Mouse (Mus musculus): Measurements from ENCODE around the gene Olfr963. TPM values are rescaled to one million over a fixed set of nuclear protein-coding genes. Genes with fewer than 3 reads are reported as not detected.
A peak's percentile ranks its signal among the peaks of the same experiment; 100 is the strongest.
"Not testable (repeated sequence)": the region's sequence is repeated elsewhere in the genome, so short reads cannot be mapped to it uniquely, and the experiment has no call there.

The Olfr963 gene
- not detected for total RNA-seq (2021)
- long read RNA-seq, experiment 1 = 0 reads
- long read RNA-seq, experiment 2 = 0 reads

DNA sequence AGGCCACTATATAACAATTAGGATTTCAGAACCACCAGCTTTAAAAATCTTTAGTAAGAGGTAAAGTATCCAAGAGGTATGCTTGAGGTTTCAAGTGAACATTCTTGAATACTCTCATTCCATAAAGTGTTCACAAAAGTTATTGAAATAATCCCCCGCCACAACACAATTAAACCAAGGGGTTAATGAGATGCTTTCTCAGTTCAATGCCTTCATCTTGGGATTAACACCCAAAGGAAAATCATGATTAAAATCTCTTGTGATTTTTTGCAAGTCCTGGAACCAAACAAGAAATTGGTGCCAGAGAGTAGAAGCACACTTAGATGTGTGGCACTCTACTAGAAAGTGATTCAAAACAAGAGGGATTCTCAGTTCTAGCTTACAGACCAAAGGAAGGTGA is at the start of gene Olfr963:
Gene Olfr963 (plus strand): TSS at position 301 of the 400 bp plus-strand sequence.
- no peak for DNase-seq (ENCODE audit: low spot score in 2 of 2)

DNA sequence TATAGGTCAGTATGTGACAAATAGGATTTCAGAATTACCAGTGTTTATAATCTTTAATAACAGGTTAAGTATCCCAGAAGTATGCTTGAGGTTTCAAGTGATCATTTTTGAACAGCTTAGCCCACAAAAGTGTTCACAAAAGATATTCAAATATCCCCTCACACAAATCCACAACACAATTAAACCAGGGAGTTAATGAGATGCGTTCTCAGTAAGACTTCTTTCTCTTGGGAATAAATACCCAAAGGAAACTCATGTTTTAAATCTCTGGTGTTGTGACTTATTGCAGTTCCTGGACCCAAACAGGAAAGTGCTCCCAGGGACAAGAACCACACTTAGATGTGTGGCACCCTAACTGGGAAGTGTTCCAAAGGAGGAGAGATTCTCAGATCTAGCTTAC is 45.9 kb upstream of the Olfr963 start, which contains the start of gene Olfr960:
Gene Olfr960 (plus strand): TSS at position 301 of the 400 bp plus-strand sequence.
- DNase-seq (ENCODE audit: low spot score in 2 of 2) = no peak

DNA sequence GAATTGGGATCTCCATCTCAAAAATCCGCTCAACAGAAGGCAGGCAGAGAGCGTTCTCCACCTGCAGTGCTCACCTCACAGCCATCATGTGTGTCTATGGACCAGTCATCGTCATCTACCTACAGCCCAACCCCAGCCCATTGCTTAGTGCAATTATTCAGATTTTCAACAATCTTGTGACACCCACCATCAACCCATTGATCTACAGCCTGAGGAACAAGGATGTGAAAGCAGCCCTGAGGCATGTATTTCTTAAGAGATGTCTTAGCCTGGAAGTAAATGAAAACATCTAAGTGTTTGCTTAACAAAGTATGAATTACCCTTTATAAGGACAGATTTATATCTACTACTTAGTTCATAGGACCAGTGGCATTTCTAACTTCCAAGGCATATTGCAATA is 43.2 kb upstream of the Olfr963 start:
- DNase-seq (ENCODE audit: low spot score in 2 of 2) = no peak

DNA sequence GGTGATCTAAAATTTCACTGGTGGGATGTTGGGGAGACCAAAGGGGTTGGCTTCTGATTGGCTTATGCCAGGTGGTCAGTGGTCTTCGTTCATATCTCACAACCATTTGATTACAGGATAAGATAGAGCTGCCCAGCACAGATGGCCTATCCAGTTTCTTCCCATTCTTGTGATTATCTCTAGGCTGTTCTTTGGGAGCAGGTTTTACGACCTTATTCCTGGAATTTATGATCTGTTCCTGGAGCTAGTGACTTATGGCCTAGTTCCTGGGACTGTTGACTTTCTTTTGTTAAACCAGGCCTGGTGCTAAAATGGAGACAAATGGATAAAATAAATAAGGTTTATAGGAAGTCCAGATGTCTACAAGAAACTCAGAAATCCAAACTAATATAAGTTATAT is 42.3 kb upstream of the Olfr963 start:
- DNase-seq (ENCODE audit: low spot score in 2 of 2) = no peak

DNA sequence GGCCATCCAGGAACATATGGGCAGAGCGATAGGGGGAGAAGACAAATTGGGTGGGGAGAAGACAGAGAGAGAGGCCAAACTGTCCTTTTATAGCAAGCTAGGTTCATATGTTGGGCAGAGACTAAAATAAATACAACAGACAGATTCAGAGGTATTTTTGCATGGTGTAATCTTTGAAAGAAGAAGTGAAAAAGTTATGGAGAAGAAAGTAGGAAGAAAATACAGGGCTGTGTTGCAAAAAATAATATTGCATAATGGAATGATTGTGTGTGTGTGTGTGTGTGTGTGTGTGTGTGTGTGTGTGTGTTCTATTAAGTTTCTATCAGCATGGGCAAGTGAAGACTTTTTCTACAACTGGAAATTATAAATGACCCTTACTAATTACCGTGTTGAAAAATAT is 37.9 kb upstream of the Olfr963 start:
- no peak for DNase-seq (ENCODE audit: low spot score in 2 of 2)

DNA sequence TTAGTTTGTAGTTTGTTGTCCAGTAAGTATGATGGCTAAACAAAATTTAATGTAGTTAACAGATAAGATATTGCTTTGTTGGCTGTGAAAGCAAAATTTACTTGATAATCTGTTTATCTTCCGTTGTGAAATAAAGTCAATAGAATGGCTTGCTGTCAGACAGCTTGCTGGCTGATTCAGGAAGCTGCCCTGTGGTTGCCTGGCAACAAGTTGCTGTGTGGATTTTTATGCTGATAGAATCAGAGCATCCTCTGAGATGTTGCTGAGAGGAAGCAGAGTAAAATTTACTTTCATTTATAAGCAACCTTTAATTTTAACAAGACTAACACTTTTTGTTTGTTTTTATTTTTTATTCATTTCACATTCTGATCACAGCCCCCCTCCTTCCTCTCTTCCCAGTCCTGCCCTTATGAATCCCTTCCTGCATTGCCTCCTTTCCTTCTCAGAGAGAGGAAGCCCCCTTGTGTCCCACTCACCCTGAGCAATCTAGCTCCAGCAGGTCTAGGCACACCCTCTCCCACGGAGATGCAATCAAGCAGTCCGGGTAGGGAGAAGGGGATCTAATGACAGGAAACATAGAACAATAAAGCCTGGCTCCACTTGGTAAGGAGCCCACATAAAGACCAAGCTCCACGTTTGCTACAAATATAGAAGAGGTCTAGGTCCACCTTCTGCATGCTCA is 33.0 kb upstream of the Olfr963 start:
- peak in 1 of 2 experiments; percentile 13 for DNase-seq (ENCODE audit: low spot score in 2 of 2)

DNA sequence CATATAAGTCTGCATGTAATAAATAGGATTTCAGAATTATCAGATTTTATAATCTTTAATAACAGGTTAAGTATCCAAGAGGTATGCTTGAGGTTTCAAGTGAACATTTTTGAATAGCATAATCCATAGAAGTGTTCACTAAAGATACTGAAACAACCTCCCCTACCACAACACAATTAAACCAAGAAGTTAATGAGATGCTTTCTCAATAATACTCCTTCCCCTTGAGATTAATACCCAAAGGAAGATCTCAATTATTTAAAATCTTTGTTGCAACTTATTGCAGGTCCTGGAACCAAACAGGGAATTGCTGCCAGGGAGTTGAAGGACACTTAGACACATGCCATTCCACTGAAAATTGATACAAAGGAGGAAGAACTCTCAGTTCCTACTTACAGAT is 22.2 kb upstream of the Olfr963 start, which contains the start of gene Olfr961:
Gene Olfr961 (plus strand): TSS at position 301 of the 400 bp plus-strand sequence.
- no peak for DNase-seq (ENCODE audit: low spot score in 2 of 2)

DNA sequence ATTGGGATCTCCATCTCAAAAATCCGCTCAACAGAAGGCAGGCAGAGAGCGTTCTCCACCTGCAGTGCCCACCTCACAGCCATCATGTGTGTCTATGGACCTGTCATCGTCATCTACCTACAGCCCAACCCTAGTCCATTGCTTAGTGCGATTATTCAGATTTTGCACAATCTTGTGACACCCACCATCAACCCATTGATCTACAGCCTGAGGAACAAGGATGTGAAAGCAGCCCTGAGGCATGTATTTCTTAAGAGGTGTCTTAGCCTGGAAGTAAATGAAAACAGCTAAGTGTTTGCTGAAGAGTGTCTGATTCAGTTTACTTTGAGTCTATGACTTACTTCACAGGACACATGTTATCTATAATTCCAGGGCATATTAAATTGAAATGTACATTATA is 19.6 kb upstream of the Olfr963 start:
- DNase-seq (ENCODE audit: low spot score in 2 of 2) = no peak

DNA sequence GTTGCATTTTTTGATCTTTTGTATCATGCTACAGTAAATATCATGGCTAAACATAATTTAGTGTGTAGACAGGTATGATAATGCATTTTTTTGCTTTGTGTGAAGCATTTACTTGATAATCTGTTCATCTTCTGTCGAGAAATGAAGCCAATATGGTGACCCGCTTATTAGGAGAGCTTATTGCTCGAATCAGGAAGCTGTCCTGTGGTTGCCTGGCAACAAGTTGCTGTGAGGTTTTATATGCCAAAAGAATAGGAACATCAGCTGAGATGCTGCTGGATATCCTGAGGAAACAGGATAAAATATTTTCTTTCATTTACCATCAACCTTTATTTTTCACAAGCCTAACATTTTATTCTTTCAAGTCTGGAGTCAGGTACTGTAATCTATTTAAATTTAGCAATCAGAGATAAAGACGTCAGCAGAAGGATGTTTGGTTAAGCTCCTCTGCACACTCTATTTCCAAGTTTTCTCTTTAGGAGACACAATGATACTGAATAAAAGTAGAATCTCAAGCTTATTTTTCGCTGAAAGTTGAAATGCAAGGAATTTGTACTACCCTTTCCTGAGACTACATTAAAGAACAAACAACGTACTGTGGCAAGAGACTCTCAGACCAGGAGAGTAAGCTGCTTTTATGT is 12.1 kb upstream of the Olfr963 start:
- DNase-seq (ENCODE audit: low spot score in 2 of 2) = no peak

DNA sequence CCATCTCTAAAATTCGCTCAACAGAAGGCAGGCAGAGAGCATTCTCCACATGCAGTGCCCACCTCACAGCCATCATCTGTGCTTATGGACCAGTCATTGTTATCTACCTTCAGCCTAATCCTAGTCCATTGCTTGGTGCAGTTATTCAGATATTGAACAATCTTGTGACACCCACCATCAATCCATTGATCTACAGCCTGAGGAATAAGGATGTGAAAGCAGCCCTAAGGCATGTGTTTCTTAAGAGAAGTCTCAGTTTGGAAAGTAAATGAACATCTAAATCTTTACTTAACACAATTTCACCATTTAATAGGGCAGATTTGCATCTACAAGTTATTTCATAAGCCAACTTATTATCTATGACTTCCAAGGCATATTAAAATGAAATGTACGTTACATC is 2.7 kb downstream of the Olfr963 start:
- DNase-seq (ENCODE audit: low spot score in 2 of 2) = no peak

DNA sequence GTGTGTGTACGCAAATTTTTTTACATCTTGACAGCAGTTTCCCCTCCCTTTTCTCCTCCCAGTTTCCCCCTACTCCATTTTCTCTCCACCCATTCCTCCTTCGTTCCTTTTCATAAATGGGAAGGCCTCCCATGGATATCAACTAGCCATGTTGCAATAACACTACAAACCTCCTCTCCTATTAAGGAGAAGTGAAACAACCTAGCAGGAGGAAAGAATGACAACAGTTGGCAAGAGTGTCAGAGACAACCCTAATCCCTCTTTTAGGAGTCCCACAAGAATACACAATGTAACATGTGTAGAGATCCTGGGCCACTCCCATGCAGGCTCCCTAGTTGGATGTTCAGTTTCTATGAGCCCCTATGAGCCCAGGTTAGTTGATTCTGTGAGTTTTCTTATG is 7.8 kb downstream of the Olfr963 start:
- DNase-seq (ENCODE audit: low spot score in 2 of 2) = no peak

DNA sequence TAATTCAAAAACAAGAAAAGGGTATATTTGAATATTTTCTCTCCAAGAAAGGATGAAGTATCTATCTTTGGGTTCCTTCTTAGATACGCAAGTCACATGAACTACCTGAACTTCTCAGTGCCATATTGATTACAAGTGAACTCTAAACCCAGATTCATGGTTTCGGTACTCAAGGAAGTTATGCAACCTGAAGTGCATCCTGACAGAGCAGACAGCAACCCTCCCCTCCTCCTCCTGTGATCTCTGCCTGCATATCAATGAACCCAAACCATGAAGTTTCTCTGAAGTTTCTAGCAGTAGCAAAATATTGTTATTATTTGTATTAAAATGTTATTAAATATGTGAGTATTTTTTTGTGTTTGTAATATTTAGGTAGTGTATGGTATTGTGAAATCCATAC is 11.6 kb downstream of the Olfr963 start:
- DNase-seq (ENCODE audit: low spot score in 2 of 2) = no peak

DNA sequence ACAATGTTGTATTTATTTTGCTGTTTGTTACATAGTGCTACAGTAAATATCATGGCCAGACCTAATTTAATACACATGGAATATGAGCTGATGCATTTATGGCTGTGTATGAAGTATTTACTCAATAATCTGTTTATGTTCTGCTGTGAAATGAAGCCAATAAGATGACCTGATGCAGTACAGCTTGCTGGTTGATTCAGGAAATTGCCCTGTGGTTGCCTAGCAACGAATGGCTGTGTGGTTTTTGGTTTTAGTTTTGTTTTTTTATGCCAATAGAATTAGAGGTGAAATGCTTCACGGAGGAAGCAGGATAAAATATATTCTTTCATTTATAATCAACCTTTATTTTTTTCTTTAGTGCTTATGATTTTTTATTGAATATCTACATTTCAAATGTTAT is 12.3 kb downstream of the Olfr963 start:
- no peak for DNase-seq (ENCODE audit: low spot score in 2 of 2)

DNA sequence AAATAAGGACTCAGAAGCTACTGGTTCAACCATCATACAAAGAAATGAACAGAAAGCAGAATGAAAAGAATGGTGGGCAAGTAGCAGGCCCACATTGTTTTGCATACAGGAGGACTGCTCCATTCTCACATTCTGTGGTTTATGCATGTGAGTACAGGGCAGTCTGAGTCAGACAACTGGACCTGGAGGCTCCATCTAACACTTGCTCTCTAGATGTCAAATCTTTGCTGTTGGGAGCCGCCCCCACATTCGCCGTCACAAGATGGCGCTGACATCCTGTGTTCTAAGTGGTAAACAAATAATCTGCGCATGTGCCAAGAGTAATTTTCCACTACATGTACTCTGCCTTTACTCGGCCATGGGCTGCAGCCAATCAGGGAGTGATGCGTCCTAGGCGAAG is 34.1 kb downstream of the Olfr963 start:
- not testable (repeated sequence) for DNase-seq (ENCODE audit: low spot score in 2 of 2)

DNA sequence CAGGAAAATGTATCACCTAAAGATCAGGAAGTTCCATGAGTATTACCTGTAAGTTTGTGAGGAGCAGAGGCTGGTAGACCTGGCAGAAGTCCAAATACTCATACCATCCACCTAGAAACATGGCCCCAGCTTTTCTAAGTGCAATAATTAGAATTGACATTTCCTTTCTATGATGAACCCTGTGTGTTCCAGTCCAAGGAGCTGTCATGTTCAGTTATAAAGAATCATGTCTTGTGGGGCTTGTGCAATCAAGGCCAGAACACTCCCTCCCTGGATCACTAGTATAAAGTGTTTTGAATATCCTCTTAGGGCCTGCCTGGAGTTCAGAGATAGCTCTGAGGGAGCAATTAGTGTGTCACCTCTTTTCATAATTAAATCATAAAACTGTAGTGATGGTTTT is 40.0 kb downstream of the Olfr963 start, which contains the start of gene Olfr149:
Gene Olfr149 (minus strand): TSS at position 101 of the 400 bp plus-strand sequence.
- no peak for DNase-seq (ENCODE audit: low spot score in 2 of 2)

DNA sequence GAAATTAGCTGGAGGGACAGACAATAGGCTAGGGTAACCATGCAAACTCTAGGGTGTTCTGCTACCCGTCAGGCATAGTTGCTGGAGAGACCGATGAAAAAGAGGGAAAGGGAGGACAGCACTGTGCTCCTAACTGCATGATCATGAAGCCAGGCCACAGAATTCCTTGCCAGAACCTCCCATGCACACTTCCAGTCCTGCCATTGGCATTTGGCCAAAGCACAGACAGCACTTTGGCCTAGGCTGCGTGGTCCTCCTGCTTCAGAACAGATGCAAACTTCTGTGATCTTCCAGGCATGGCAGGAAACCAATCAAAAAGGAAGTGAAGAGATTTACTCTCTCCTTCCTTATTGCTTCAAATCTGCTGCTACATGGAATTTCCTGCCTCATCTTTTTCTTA is 42.0 kb downstream of the Olfr963 start:
- no peak for DNase-seq (ENCODE audit: low spot score in 2 of 2)

DNA sequence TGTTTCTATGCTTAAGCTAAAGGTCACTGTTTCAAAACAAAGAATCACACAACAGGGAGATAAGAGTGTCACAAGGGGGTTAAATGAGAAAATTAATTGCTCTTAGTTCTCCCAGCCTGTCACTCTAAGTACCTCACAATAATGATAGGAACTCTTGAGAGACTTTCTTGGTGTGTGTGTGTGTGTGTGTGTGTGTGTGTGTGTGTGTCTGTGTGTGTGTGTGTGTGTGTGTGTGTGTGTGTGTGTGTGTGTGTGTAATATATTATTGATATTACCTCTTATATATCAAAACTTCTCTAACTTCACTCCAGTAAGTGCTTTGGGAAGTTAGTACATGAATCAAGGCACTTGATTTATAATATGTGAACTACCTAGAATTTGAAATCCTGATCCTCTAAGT is 44.0 kb downstream of the Olfr963 start, which contains the start of gene Olfr965:
Gene Olfr965 (plus strand): TSS at position 301 of the 400 bp plus-strand sequence.
- no peak for DNase-seq (ENCODE audit: low spot score in 2 of 2)

Other genes with a start within 250 kb of the Olfr963 start
- gene Olfr952, start 240.1 kb upstream of the Olfr963 start, total RNA-seq (2021) = not detected
- gene Olfr954, start 210.5 kb upstream of the Olfr963 start, total RNA-seq (2021) = not detected
- gene Olfr955, start 195.3 kb upstream of the Olfr963 start, total RNA-seq (2021) = not detected
- not detected for gene Olfr44, start 173.2 kb upstream of the Olfr963 start, total RNA-seq (2021)
- not detected for gene Olfr957, start 151.4 kb upstream of the Olfr963 start, total RNA-seq (2021)
- not detected for gene Olfr958, start 113.2 kb upstream of the Olfr963 start, total RNA-seq (2021)
- not detected for gene Olfr959, start 91.6 kb upstream of the Olfr963 start, total RNA-seq (2021)
- 1 to 10 TPM; 3.9 to 6.2 TPM for gene AW551984, start 62.8 kb upstream of the Olfr963 start, total RNA-seq (2021)
- gene Olfr148, start 56.5 kb upstream of the Olfr963 start, total RNA-seq (2021) = not detected
- gene Olfr960, start 45.8 kb upstream of the Olfr963 start, total RNA-seq (2021) = not detected
- gene Olfr961, start 22.1 kb upstream of the Olfr963 start, total RNA-seq (2021) = not detected
- gene Olfr149, start 39.9 kb downstream of the Olfr963 start, total RNA-seq (2021) = not detected
- not detected for gene Olfr965, start 44.1 kb downstream of the Olfr963 start, total RNA-seq (2021)
- gene Olfr150, start 63.8 kb downstream of the Olfr963 start, total RNA-seq (2021) = not detected
- not detected for gene Olfr967, start 79.0 kb downstream of the Olfr963 start, total RNA-seq (2021)
- gene Olfr968, start 116.0 kb downstream of the Olfr963 start, total RNA-seq (2021) = not detected
- gene Olfr969, start 123.7 kb downstream of the Olfr963 start, total RNA-seq (2021) = not detected
- not detected for gene Olfr970, start 141.7 kb downstream of the Olfr963 start, total RNA-seq (2021)
- gene Olfr971, start 169.7 kb downstream of the Olfr963 start, total RNA-seq (2021) = not detected
- not detected for gene Olfr972, start 199.2 kb downstream of the Olfr963 start, total RNA-seq (2021)
- not detected for gene Olfr229, start 240.1 kb downstream of the Olfr963 start, total RNA-seq (2021)